In genomic region chr9:66510351-66510841, GRCm38 (mm10) we compare ENCODE assay signal across 8 mouse cellular contexts. TPM values are rescaled to one million over a fixed set of nuclear protein-coding genes. Genes with fewer than 3 reads are reported as not detected.
DNase-seq lines count a peak whose midpoint lies in the region; ATAC-seq lines count a peak whose summit lies in the region.

No protein-coding gene starts in this region.

- peaks cover 64% of the 10 kb centered on the region for H3K36me3 ChIP-seq in midbrain, embryonic 14.5 days (ENCODE audit: control insufficient read depth, insufficient read depth, low read length)

- H3K4me2 ChIP-seq in midbrain, embryonic 14.5 days (ENCODE audit: low read length), result peak overlapping the region; percentile 100; the same call in 1 of the 2 replicates

- H3K4me3 ChIP-seq in midbrain, embryonic 14.5 days (replicated peaks; ENCODE audit: low read depth, low read length), result no peak overlapping the region

- intact Hi-C loops in heart, postnatal 14 days (cut with DNase I), result loop anchor here (5.0 to 10.0 kb wide), 3 partner anchors 102 to 314 kb away; no protein-coding TSS in a partner anchor

- ATAC-seq in midbrain, embryonic 14.5 days (ENCODE audit: low FRiP score, low TSS enrichment), result no peak
- no peak for ATAC-seq in frontal cortex, adult (ENCODE audit: low TSS enrichment)

- H3K27me3 ChIP-seq in midbrain, embryonic 14.5 days (ENCODE audit: control insufficient read depth, insufficient read depth, low read length), result no peaks in the 10 kb centered on the region

- peaks cover 12% of the 10 kb centered on the region for H3K4me1 ChIP-seq in midbrain, embryonic 14.5 days (ENCODE audit: control insufficient read depth, insufficient read depth, low read length)

- H3K27ac ChIP-seq in midbrain, embryonic 14.5 days (replicated peaks; ENCODE audit: low read depth, low read length), result peak overlapping the region; percentile 98

- no peaks in the 10 kb centered on the region for H3K9me3 ChIP-seq in midbrain, embryonic 14.5 days (ENCODE audit: control insufficient read depth, low read length)

- peak; percentile 21 for DNase-seq in layer of hippocampus, adult 11-12 months (ENCODE audit: low spot score)
- no peak for DNase-seq in layer of hippocampus, postnatal 14 days (ENCODE audit: low spot score in 2 of 2)
- DNase-seq in cerebellum, postnatal 14 days, result peak; percentile 77 to 89
- DNase-seq in heart, postnatal 14 days, result peak; percentile 25 to 45
- DNase-seq in midbrain, embryonic 14.5 days, result peak; percentile 18
- DNase-seq in lung, postnatal 4 days, result no peak
- DNase-seq in thymus, postnatal 10 days (ENCODE audit: low spot score in 2 of 2), result no peak

- WGBS in midbrain, embryonic 14.5 days, result 62% methylated on average over 7 of the region's 7 CpGs

- no peak overlapping the region for H3K9ac ChIP-seq in midbrain, embryonic 14.5 days (replicated peaks; ENCODE audit: low read length)

RNA-seq across cellular contexts. Expression of gene Fbxl22, which starts 4.0 kb away (rescaled TPM):
- under 1 TPM; 0.23 to 0.38 TPM for total RNA-seq in layer of hippocampus, postnatal 14 days (2021)
- 10 to 100 TPM; 48.3 to 59.1 TPM for total RNA-seq in heart, postnatal 14 days (2021)
- polyA plus RNA-seq in midbrain, embryonic 14.5 days (2014; fragmentation: Nextera tagmentation; extraction: Ambion mirVana), result 1.5 and 1.9 TPM in 2 replicates

Comparison
In these comparisons a context has a peak if more than half of its experiments do, and no peak if none do; other contexts are left out.
1. DNase-seq: peak in layer of hippocampus, adult 11-12 months (single experiment), cerebellum, postnatal 14 days (2 of 2), heart, postnatal 14 days (2 of 2) and midbrain, embryonic 14.5 days (single experiment); none in layer of hippocampus, postnatal 14 days (0 of 2), lung, postnatal 4 days (0 of 2) and thymus, postnatal 10 days (0 of 2).
2. RNA of gene Fbxl22, which starts 4.0 kb away (total RNA-seq): 48.3 to 59.1 TPM in heart, postnatal 14 days; 0.23 to 0.38 TPM in layer of hippocampus, postnatal 14 days; every median in the first group is over 10 times any median in the second.